Mouse (Mus musculus) frontal cortex, postnatal 14 days (tissue): ENCODE data around the gene Ak3.

Experiments
- DNase-seq, 2 experiments: peaks; one replicate each; pipeline ENCODE4 v3.0.0; 2022; ENCODE audit warnings: low spot score in 2 of 2

Gene Ak3

GRCm38 (mm10) chr19:28995366-28995765 lies 52.4 kb downstream of the Ak3 start:
- no peak for DNase-seq

- peak; percentile 11 to 22 for DNase-seq
Measured at GRCm38 (mm10) chr19:28994870-28995269, 52.9 kb downstream of the Ak3 start.

- DNase-seq: no peak
Measured at GRCm38 (mm10) chr19:28991391-28991790, 56.4 kb downstream of the Ak3 start.

- peak; percentile 17 to 19 for DNase-seq
Measured at GRCm38 (mm10) chr19:28990590-28991221, 57.1 kb downstream of the Ak3 start.

- DNase-seq: peak; percentile 91 to 95
Measured at GRCm38 (mm10) chr19:28990194-28990589, 57.6 kb downstream of the Ak3 start, which contains the start of gene Cdc37l1. Cdc37l1 (plus strand) TSS chr19:28990352.

- no peak for DNase-seq
Measured at GRCm38 (mm10) chr19:28989515-28989914, 58.2 kb downstream of the Ak3 start.

GRCm38 (mm10) chr19:28982617-28983016 lies 65.1 kb downstream of the Ak3 start:
- DNase-seq: no peak

- DNase-seq: peak; percentile 33 to 76
Measured at GRCm38 (mm10) chr19:28974862-28975611, 72.7 kb downstream of the Ak3 start.
